Mouse (Mus musculus) T-helper 17 cell (primary cell): Measurements from ENCODE around the gene Cacna1g.

Source experiments
- in situ Hi-C, 2 experiments: fragments of 300-600 bp; cut with MboI, MseI; formaldehyde crosslinking; loops; 1 replicate in 1 of 2; 2 replicates in 1 of 2; pipeline ENCODE4 v1.15.1; 2025; ENCODE audit warnings: high pct_unique_total_duplicates in 2 of 2

Gene Cacna1g

DNA sequence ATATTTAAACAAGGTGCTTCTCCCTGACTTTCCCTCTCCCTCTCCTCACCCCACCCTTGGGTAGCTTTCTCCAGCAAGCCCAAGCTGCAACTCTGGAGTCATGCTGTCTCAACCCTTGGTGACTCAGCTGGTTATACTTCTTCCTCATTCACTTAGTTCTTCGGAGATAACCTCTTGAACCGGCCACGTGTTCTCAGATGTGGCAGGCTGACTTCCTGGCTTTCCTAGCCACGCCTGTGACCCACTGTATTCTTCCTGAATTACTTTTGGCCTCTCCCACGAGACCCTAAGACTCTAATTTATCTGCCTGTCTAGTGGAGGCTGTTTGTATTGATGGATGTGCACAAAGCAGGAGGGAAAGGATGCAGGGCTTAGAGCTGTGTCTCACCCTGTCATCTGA lies 103.2 kb downstream of the Cacna1g start:
- in situ Hi-C loops = loop anchor here in 1 of 2 experiments (10.0 kb wide), 1 partner anchor 376 kb away; the partner anchor contains the start of gene Spag9

DNA sequence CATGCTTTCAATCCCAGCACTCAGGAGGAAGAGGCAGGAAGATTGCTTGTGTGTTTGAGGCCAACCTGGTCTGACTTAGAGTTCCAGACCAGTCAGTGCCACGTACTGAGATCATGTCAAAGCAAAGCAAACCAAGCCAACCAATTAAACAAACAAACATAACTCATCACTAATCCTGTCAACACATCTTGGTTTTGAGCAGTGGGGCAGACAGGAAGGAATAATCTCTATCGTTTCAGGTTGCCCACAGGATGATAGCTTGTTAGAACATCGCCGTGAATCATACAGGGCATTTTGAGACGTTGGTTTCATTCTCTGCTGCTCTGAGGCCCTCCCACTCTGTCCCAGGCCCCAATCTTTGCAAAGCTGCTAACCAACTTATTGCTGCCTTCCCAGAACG lies 104.0 kb downstream of the Cacna1g start:
- in situ Hi-C loops = loop anchor here in 1 of 2 experiments (10.0 kb wide), 1 partner anchor 375 kb away; the partner anchor contains the start of gene Spag9

GRCm38 (mm10) chr11:94365340-94365739 lies 108.7 kb downstream of the Cacna1g start:
- in situ Hi-C loops = no loop called here

GRCm38 (mm10) chr11:94363690-94364089 lies 110.3 kb downstream of the Cacna1g start:
- in situ Hi-C loops = no loop called here

GRCm38 (mm10) chr11:94362101-94362500 lies 111.9 kb downstream of the Cacna1g start:
- in situ Hi-C loops = no loop called here

DNA sequence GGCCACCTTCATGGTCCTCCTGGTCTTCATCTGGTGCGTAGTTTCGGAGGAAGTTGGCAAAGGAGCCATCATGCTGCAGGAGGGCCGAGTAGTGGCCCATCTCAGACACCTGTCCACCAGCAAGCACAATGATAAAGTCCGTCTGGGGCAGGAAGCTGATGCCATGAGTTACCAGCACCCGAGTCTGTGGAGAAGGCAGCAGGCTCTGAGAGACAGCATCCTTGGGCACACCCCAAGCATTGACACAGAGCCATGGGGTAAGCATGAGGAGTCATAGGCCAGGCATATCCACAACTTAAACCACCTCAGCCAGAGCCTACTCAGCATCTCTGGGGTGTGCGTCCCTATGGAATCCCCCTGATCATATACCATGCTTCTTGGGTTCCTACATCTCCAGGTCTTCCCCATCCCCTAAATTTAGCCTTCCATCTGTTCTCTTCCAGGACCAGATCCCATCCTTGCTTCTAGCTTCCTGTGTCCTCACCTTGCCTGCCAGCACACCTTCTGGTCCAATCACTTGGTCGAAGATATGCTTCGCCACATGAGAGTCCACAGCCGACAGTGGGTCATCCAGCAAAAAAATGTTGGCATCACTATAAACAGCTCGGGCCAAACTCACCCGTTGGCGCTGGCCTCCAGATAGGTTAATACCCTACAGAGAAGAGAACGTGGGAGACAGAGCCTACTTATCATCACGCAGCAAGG lies 112.7 kb downstream of the Cacna1g start:
- in situ Hi-C loops = no loop called here

DNA sequence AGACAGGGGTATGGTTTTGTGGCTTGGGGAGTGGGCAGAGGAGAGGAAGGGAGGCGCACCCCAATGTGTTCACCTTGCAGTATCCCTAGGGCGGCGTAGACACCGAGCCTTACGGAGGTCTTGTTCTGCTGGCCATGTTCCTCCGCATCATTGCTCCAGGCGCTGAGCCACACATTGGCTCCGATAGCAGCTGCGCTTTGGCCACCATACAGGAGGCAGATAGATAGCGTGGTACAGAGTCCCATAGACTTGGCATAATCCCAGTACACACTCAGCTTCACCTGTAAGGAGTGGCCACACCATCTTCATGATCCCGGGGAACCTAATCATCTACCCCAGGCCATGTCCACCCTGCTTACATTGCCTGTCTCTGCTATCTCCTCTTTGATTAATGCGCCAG lies 114.8 kb downstream of the Cacna1g start:
- in situ Hi-C loops = no loop called here
